Mouse (Mus musculus): ENCODE results near the gene Kcnip1.

DNA sequence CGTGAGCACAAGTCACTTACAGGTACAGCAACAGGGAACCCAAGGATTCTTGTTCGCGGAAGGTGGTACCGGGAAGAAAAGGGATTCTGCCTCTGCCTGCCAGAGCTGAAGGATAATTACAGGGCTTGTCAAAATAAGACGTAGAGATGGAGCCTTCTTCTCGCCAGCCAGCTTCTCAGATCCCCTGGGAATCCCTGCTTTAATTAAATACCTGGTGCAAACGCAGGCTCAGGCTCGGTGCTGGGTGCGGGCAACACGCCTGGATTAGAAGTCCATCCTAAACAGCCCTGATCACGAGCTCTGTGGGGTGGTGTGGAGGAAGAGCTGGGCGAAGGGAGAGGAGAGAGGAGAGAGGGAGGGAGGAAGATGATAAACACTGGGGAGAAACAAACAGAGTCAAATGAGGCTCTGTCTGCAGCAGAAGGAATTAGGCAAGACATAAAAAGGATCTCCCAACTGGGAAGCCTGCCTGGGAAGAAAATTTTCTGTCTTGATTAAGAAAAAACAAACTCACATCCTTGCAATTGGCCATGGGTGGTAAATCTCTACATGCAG is 194.8 kb downstream of the Kcnip1 start:
- TF ChIP-seq POLR2A (IDR thresholded peaks at IDR 0.05; ENCODE audit: insufficient read depth, low read depth, low read length), result no peak
- TF ChIP-seq CTCF (IDR thresholded peaks at IDR 0.05; ENCODE audit: insufficient read depth, low read depth, low read length), result no peak
